Mouse (Mus musculus): ENCODE measurements around the gene Aoc3.

- TF ChIP-seq CTCF (IDR thresholded peaks at IDR 0.05; ENCODE audit: control insufficient read depth, insufficient read depth, insufficient read length) (no peak), MAX (IDR thresholded peaks at IDR 0.05) (no peak), USF1 (IDR thresholded peaks at IDR 0.05; ENCODE audit: low read depth) (no peak)
Observed at GRCm38 (mm10) chr11:101300881-101301280, 29.5 kb upstream of the Aoc3 start.

Data from C2C12 (cell line).